Comparison of ENCODE assay signal across 8 mouse cellular contexts in genomic region chr11:32225222-32226104, GRCm38 (mm10). TPM values are rescaled to one million over a fixed set of nuclear protein-coding genes. Genes with fewer than 3 reads are reported as not detected.
A peak's percentile ranks its signal among the peaks of the same experiment; 100 is the strongest.
DNase-seq lines count a peak whose midpoint lies in the region; ATAC-seq lines count a peak whose summit lies in the region.

No protein-coding gene starts in this region.

- peaks cover 2% of the 10 kb centered on the region; the same call in 1 of the 2 replicates for H3K36me3 ChIP-seq in neural tube, embryonic 11.5 days (ENCODE audit: control insufficient read depth, insufficient read depth, low read length)
- 0 out of 2 replicates have a peak, but pooled peaks cover 1% of the 10 kb centered on the region for H3K36me3 ChIP-seq in embryonic facial prominence, embryonic 11.5 days (replicated peaks; ENCODE audit: control insufficient read depth, insufficient read depth, low read depth, low read length)
- H3K36me3 ChIP-seq in heart, embryonic 16.5 days (ENCODE audit: control insufficient read depth, insufficient read depth) = no peaks in the 10 kb centered on the region; the same call in 1 of the 2 replicates
- H3K36me3 ChIP-seq in limb, embryonic 15.5 days = peaks cover 23% of the 10 kb centered on the region
- peaks cover 14% of the 10 kb centered on the region for H3K36me3 ChIP-seq in neural tube, embryonic 12.5 days

- peaks cover 6% of the 10 kb centered on the region; the same call in 1 of the 2 replicates for H3K27me3 ChIP-seq in neural tube, embryonic 11.5 days (ENCODE audit: control insufficient read depth, insufficient read depth, low read length)
- no peaks in the 10 kb centered on the region for H3K27me3 ChIP-seq in embryonic facial prominence, embryonic 11.5 days (ENCODE audit: control insufficient read depth, insufficient read depth, low read length)
- H3K27me3 ChIP-seq in heart, embryonic 16.5 days (ENCODE audit: control insufficient read depth, insufficient read depth, low read length) = no peaks in the 10 kb centered on the region
- no peaks in the 10 kb centered on the region for H3K27me3 ChIP-seq in limb, embryonic 15.5 days
- peaks cover 10% of the 10 kb centered on the region for H3K27me3 ChIP-seq in neural tube, embryonic 12.5 days (replicated peaks)

- peak overlapping the region; percentile 11 for H3K27ac ChIP-seq in neural tube, embryonic 11.5 days (ENCODE audit: low read depth, low read length)
- 0 out of 2 replicates have a peak overlapping the region, but pooled peaks have one; percentile 54 for H3K27ac ChIP-seq in embryonic facial prominence, embryonic 11.5 days (replicated peaks; ENCODE audit: low read depth, low read length)
- H3K27ac ChIP-seq in heart, embryonic 16.5 days (ENCODE audit: low read length) = peak overlapping the region; percentile 84
- peak overlapping the region; percentile 94 for H3K27ac ChIP-seq in limb, embryonic 15.5 days
- no peak overlapping the region for H3K27ac ChIP-seq in neural tube, embryonic 12.5 days

- H3K4me2 ChIP-seq in neural tube, embryonic 11.5 days (ENCODE audit: low read depth) = no peak overlapping the region; the same call in 1 of the 2 replicates
- H3K4me2 ChIP-seq in embryonic facial prominence, embryonic 11.5 days (ENCODE audit: low read depth, low read length) = no peak overlapping the region
- H3K4me2 ChIP-seq in heart, embryonic 16.5 days (ENCODE audit: low read depth, low read length) = peak overlapping the region; percentile 86; the same call in 1 of the 2 replicates
- peak overlapping the region; percentile 27 for H3K4me2 ChIP-seq in limb, embryonic 15.5 days
- peak overlapping the region; percentile 80; the same call in 1 of the 2 replicates for H3K4me2 ChIP-seq in neural tube, embryonic 12.5 days (replicated peaks)

- H3K4me1 ChIP-seq in neural tube, embryonic 11.5 days (ENCODE audit: control insufficient read depth, insufficient read depth, low read length) = peaks cover 21% of the 10 kb centered on the region
- peaks cover 9% of the 10 kb centered on the region; the same call in 1 of the 2 replicates for H3K4me1 ChIP-seq in embryonic facial prominence, embryonic 11.5 days (ENCODE audit: control insufficient read depth, insufficient read depth, low read length)
- peaks cover 41% of the 10 kb centered on the region for H3K4me1 ChIP-seq in heart, embryonic 16.5 days (ENCODE audit: control insufficient read depth, insufficient read depth, low read length)
- peaks cover 69% of the 10 kb centered on the region for H3K4me1 ChIP-seq in limb, embryonic 15.5 days
- H3K4me1 ChIP-seq in neural tube, embryonic 12.5 days = peaks cover 47% of the 10 kb centered on the region

- peak overlapping the region; percentile 67; the same call in 1 of the 2 replicates for H3K4me3 ChIP-seq in neural tube, embryonic 11.5 days (ENCODE audit: low read depth, low read length)
- no peak overlapping the region for H3K4me3 ChIP-seq in embryonic facial prominence, embryonic 11.5 days (ENCODE audit: low read depth, low read length)
- peak overlapping the region; percentile 75 for H3K4me3 ChIP-seq in heart, embryonic 16.5 days (ENCODE audit: low read length)
- no peak overlapping the region; the same call in 1 of the 2 replicates for H3K4me3 ChIP-seq in limb, embryonic 15.5 days
- H3K4me3 ChIP-seq in neural tube, embryonic 12.5 days = 0 out of 2 replicates have a peak overlapping the region, but pooled peaks have one; percentile 63

- no peaks in the 10 kb centered on the region for H3K9me3 ChIP-seq in neural tube, embryonic 11.5 days (ENCODE audit: control insufficient read depth, low read length)
- no peaks in the 10 kb centered on the region for H3K9me3 ChIP-seq in embryonic facial prominence, embryonic 11.5 days (replicated peaks; ENCODE audit: control insufficient read depth, low read length)
- H3K9me3 ChIP-seq in heart, embryonic 16.5 days (replicated peaks; ENCODE audit: control insufficient read depth, low read length) = no peaks in the 10 kb centered on the region
- H3K9me3 ChIP-seq in limb, embryonic 15.5 days = no peaks in the 10 kb centered on the region
- H3K9me3 ChIP-seq in neural tube, embryonic 12.5 days = no peaks in the 10 kb centered on the region

- ATAC-seq in neural tube, embryonic 11.5 days (ENCODE audit: insufficient read depth, low FRiP score, low TSS enrichment) = no peak
- ATAC-seq in embryonic facial prominence, embryonic 11.5 days (replicated peaks; ENCODE audit: insufficient number of reproducible peaks, low FRiP score, low TSS enrichment, low read depth) = no peak
- ATAC-seq in heart, embryonic 16.5 days (replicated peaks; ENCODE audit: extremely low read depth, insufficient read depth, low FRiP score) = no peak
- no peak for ATAC-seq in limb, embryonic 15.5 days (ENCODE audit: insufficient number of reproducible peaks, low FRiP score, low TSS enrichment, low read depth)
- ATAC-seq in neural tube, embryonic 12.5 days (ENCODE audit: low FRiP score, low read depth) = no peak

- no peak for DNase-seq in neural tube, embryonic 11.5 days (ENCODE audit: low spot score)
- DNase-seq in neural tube, embryonic 10.5 days (ENCODE audit: extremely low spot score, low spot score) = no peak
- peak; percentile 18 for DNase-seq in embryonic facial prominence, embryonic 11.5 days (ENCODE audit: low spot score)
- DNase-seq in spleen, postnatal 4 days (ENCODE audit: low spot score in 2 of 2) = no peak
- no peak for DNase-seq in layer of hippocampus, adult 18-20 months (ENCODE audit: low spot score in 2 of 2)

- H3K9ac ChIP-seq in neural tube, embryonic 11.5 days (ENCODE audit: low read length) = no peak overlapping the region
- 0 out of 2 replicates have a peak overlapping the region, but pooled peaks have one; percentile 1 for H3K9ac ChIP-seq in embryonic facial prominence, embryonic 11.5 days (replicated peaks; ENCODE audit: low read length)
- peak overlapping the region; percentile 6; the same call in 1 of the 2 replicates for H3K9ac ChIP-seq in heart, embryonic 16.5 days (ENCODE audit: low read length)
- H3K9ac ChIP-seq in limb, embryonic 15.5 days = no peak overlapping the region
- no peak overlapping the region for H3K9ac ChIP-seq in neural tube, embryonic 12.5 days

- 60% methylated on average over 7 of the region's 7 CpGs for WGBS in neural tube, embryonic 11.5 days
- WGBS in embryonic facial prominence, embryonic 11.5 days = 56% methylated on average over 7 of the region's 7 CpGs
- WGBS in heart, embryonic 16.5 days = 36% methylated on average over 7 of the region's 7 CpGs
- 39% methylated on average over 7 of the region's 7 CpGs for WGBS in limb, embryonic 15.5 days
- WGBS in neural tube, embryonic 12.5 days = 61% methylated on average over 7 of the region's 7 CpGs

RNA-seq across cellular contexts. Expression of gene Mpg, which starts 0.8 kb away (rescaled TPM):
- polyA plus RNA-seq in neural tube, embryonic 11.5 days (2014; fragmentation: Nextera tagmentation; extraction: Ambion mirVana) = 29.4 and 31.2 TPM in 2 replicates
- polyA plus RNA-seq in embryonic facial prominence, embryonic 11.5 days (2014; fragmentation: Nextera tagmentation; extraction: Ambion mirVana) = 29.6 and 30.9 TPM in 2 replicates
- polyA plus RNA-seq in heart, embryonic 16.5 days (2015; fragmentation: Nextera tagmentation; extraction: Ambion mirVana) = 19.1 and 20.4 TPM in 2 replicates
- 39.4 and 40.0 TPM in 2 replicates for polyA plus RNA-seq in limb, embryonic 15.5 days (2015; fragmentation: Nextera tagmentation; extraction: Ambion mirVana)
- polyA plus RNA-seq in neural tube, embryonic 12.5 days (2016; fragmentation: Nextera tagmentation; extraction: Ambion mirVana) = 30.3 and 30.7 TPM in 2 replicates
- 10 to 100 TPM; 16.2 to 16.3 TPM for total RNA-seq in layer of hippocampus, adult 18-20 months (2021)

RNA-seq across cellular contexts. Expression of gene Rhbdf1, which starts 3.4 kb away (rescaled TPM):
- 24.6 and 24.7 TPM in 2 replicates for polyA plus RNA-seq in neural tube, embryonic 11.5 days (2014; fragmentation: Nextera tagmentation; extraction: Ambion mirVana)
- polyA plus RNA-seq in embryonic facial prominence, embryonic 11.5 days (2014; fragmentation: Nextera tagmentation; extraction: Ambion mirVana) = 21.6 and 24.0 TPM in 2 replicates
- polyA plus RNA-seq in heart, embryonic 16.5 days (2015; fragmentation: Nextera tagmentation; extraction: Ambion mirVana) = 35.6 and 44.2 TPM in 2 replicates
- 83.7 and 87.5 TPM in 2 replicates for polyA plus RNA-seq in limb, embryonic 15.5 days (2015; fragmentation: Nextera tagmentation; extraction: Ambion mirVana)
- polyA plus RNA-seq in neural tube, embryonic 12.5 days (2016; fragmentation: Nextera tagmentation; extraction: Ambion mirVana) = 26.4 and 32.9 TPM in 2 replicates
- total RNA-seq in layer of hippocampus, adult 18-20 months (2021) = 10 to 100 TPM; 10.3 to 14.5 TPM

RNA-seq across cellular contexts. Expression of gene Snrnp25, which starts 20.2 kb away (rescaled TPM):
- polyA plus RNA-seq in neural tube, embryonic 11.5 days (2014; fragmentation: Nextera tagmentation; extraction: Ambion mirVana) = 73.4 and 80.3 TPM in 2 replicates
- polyA plus RNA-seq in embryonic facial prominence, embryonic 11.5 days (2014; fragmentation: Nextera tagmentation; extraction: Ambion mirVana) = 91.8 and 94.6 TPM in 2 replicates
- polyA plus RNA-seq in heart, embryonic 16.5 days (2015; fragmentation: Nextera tagmentation; extraction: Ambion mirVana) = 42.6 and 50.9 TPM in 2 replicates
- polyA plus RNA-seq in limb, embryonic 15.5 days (2015; fragmentation: Nextera tagmentation; extraction: Ambion mirVana) = 45.6 and 48.1 TPM in 2 replicates
- 52.8 and 59.3 TPM in 2 replicates for polyA plus RNA-seq in neural tube, embryonic 12.5 days (2016; fragmentation: Nextera tagmentation; extraction: Ambion mirVana)
- total RNA-seq in layer of hippocampus, adult 18-20 months (2021) = 10 to 100 TPM; 25.0 to 28.1 TPM

RNA-seq across cellular contexts. Expression of gene Il9r, which starts 25.4 kb away (rescaled TPM):
- 0.07 TPM in 1 of 2 replicates, not detected in the other for polyA plus RNA-seq in neural tube, embryonic 11.5 days (2014; fragmentation: Nextera tagmentation; extraction: Ambion mirVana)
- polyA plus RNA-seq in embryonic facial prominence, embryonic 11.5 days (2014; fragmentation: Nextera tagmentation; extraction: Ambion mirVana) = 0.08 TPM in 1 of 2 replicates, not detected in the other
- polyA plus RNA-seq in heart, embryonic 16.5 days (2015; fragmentation: Nextera tagmentation; extraction: Ambion mirVana) = 0.74 and 1.4 TPM in 2 replicates
- polyA plus RNA-seq in limb, embryonic 15.5 days (2015; fragmentation: Nextera tagmentation; extraction: Ambion mirVana) = 0.31 and 0.55 TPM in 2 replicates
- 0.08 TPM in 1 of 2 replicates, not detected in the other for polyA plus RNA-seq in neural tube, embryonic 12.5 days (2016; fragmentation: Nextera tagmentation; extraction: Ambion mirVana)
- not detected for total RNA-seq in layer of hippocampus, adult 18-20 months (2021)

RNA-seq across cellular contexts. Expression of gene Nprl3, which starts 42.0 kb away (rescaled TPM):
- polyA plus RNA-seq in neural tube, embryonic 11.5 days (2014; fragmentation: Nextera tagmentation; extraction: Ambion mirVana) = 29.0 and 33.0 TPM in 2 replicates
- 23.4 and 28.7 TPM in 2 replicates for polyA plus RNA-seq in embryonic facial prominence, embryonic 11.5 days (2014; fragmentation: Nextera tagmentation; extraction: Ambion mirVana)
- polyA plus RNA-seq in heart, embryonic 16.5 days (2015; fragmentation: Nextera tagmentation; extraction: Ambion mirVana) = 30.4 and 33.0 TPM in 2 replicates
- 34.7 and 41.8 TPM in 2 replicates for polyA plus RNA-seq in limb, embryonic 15.5 days (2015; fragmentation: Nextera tagmentation; extraction: Ambion mirVana)
- polyA plus RNA-seq in neural tube, embryonic 12.5 days (2016; fragmentation: Nextera tagmentation; extraction: Ambion mirVana) = 41.9 and 46.9 TPM in 2 replicates
- 10 to 100 TPM; 48.6 to 49.0 TPM for total RNA-seq in layer of hippocampus, adult 18-20 months (2021)

Comparison
In these comparisons a context has a peak if more than half of its experiments do, and no peak if none do; other contexts are left out.
1. H3K4me2 ChIP-seq: peak in heart, embryonic 16.5 days (single experiment), limb, embryonic 15.5 days (single experiment) and neural tube, embryonic 12.5 days (single experiment); none in neural tube, embryonic 11.5 days (single experiment) and embryonic facial prominence, embryonic 11.5 days (single experiment).
2. H3K4me3 ChIP-seq: peak in neural tube, embryonic 11.5 days (single experiment), heart, embryonic 16.5 days (single experiment) and neural tube, embryonic 12.5 days (single experiment); none in embryonic facial prominence, embryonic 11.5 days (single experiment) and limb, embryonic 15.5 days (single experiment).
3. H3K9ac ChIP-seq: peak in embryonic facial prominence, embryonic 11.5 days (single experiment) and heart, embryonic 16.5 days (single experiment); none in neural tube, embryonic 11.5 days (single experiment), limb, embryonic 15.5 days (single experiment) and neural tube, embryonic 12.5 days (single experiment).